Mouse (Mus musculus) cerebellum, adult 2 months (tissue): ENCODE data around the gene Prima1.

ENCODE experiments used
- CTCF ChIP-seq: fragments of 200-500 bp; IDR thresholded peaks from 2 replicates; pipeline ENCODE4 v1.5.1; 2011; ENCODE audit warnings: low read depth, mild to moderate bottlenecking, control low read depth, low read length, moderate library complexity, borderline replicate concordance; ENCODE audit not compliant: insufficient read depth
- POLR2A ChIP-seq: fragments of 200-500 bp; IDR thresholded peaks from 2 replicates; pipeline ENCODE4 v1.6.1; 2011; ENCODE audit warnings: low read length, control low read depth, borderline replicate concordance; ENCODE audit not compliant: insufficient read depth

DNA sequence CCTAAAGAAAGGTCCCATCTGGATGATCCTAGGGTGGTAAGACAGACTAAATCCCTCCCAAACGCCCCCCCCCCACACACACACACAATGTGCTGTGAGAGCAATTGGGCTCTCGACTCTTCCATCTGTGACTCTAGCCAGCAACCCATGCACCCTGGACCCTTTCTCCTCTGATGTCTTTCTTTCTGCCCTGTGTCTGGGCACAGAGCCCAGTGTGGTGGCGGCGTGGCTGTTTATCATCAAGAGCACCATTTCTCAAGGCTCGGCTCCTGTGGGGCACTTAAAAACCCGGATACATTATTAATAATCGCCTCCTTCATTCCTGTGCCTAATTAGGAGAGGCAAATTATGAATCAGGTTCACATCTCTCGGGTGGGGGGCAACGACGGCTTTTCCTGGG, 27.7 kb downstream of the Prima1 start:
- TF ChIP-seq POLR2A (no peak), CTCF (no peak)
